24 mouse cellular contexts compared by ENCODE assay signal in genomic region chr9:24394146-24394545, GRCm38 (mm10).
DNase-seq lines count a peak whose midpoint lies in the region; ATAC-seq and TF ChIP-seq lines count a peak whose summit lies in the region.
"Had no signal": no experiment of that assay in that cellular context is flagged by ENCODE, and none has a peak within 500 bp of the region (broad histone marks: within the 10 kb centered on the region; RNA-seq: fewer than 3 reads in every experiment).

No protein-coding gene starts in this region.

- no peak for DNase-seq in forebrain, postnatal 0 days
- peak; percentile 36 to 57 for DNase-seq in heart, postnatal 10 days
- no peak for DNase-seq in heart, adult 9 months (ENCODE audit: low spot score in 2 of 2)
- DNase-seq in midbrain, postnatal 0 days (ENCODE audit: low spot score) = peak; percentile 29
- DNase-seq in fibroblast of lung, adult 2 months (ENCODE audit: low read depth) = peak; percentile 34
- DNase-seq in thymus, postnatal 25 days = no peak
- DNase-seq: adrenal gland, adult 8-10 months; B cell, adult 2 months; cerebellum, adult 8-10 months; kidney, adult 2 months; kidney, postnatal 10 days; lung, embryonic 14.5 days; right cerebral cortex, postnatal 25 days had no signal

- H3K27ac ChIP-seq in forebrain, postnatal 0 days (ENCODE audit: low read depth, low read length) = no peak overlapping the region
- H3K27ac ChIP-seq in forebrain, embryonic 16.5 days (ENCODE audit: low read length) = no peak overlapping the region; the same call in 1 of the 2 replicates
- no peak overlapping the region for H3K27ac ChIP-seq in midbrain, postnatal 0 days (ENCODE audit: low read depth, low read length)
- no peak overlapping the region for H3K27ac ChIP-seq in midbrain, embryonic 15.5 days
- H3K27ac ChIP-seq: forebrain, embryonic 13.5 days; heart, adult 2 months; hindbrain, embryonic 14.5 days; limb, embryonic 13.5 days; liver, embryonic 14.5 days; midbrain, embryonic 12.5 days had no signal

- H3K4me3 ChIP-seq in forebrain, postnatal 0 days (ENCODE audit: low read depth, low read length) = no peak overlapping the region
- no peak overlapping the region for H3K4me3 ChIP-seq in forebrain, embryonic 16.5 days (replicated peaks; ENCODE audit: low read length)
- no peak overlapping the region for H3K4me3 ChIP-seq in midbrain, postnatal 0 days (ENCODE audit: low read depth, low read length)
- no peak overlapping the region for H3K4me3 ChIP-seq in midbrain, embryonic 15.5 days
- H3K4me3 ChIP-seq: forebrain, embryonic 13.5 days; heart, adult 2 months; limb, embryonic 13.5 days; midbrain, embryonic 12.5 days had no signal

- no peak overlapping the region for H3K4me2 ChIP-seq in forebrain, postnatal 0 days (ENCODE audit: low read depth)
- H3K4me2 ChIP-seq in forebrain, embryonic 16.5 days (ENCODE audit: low read length) = no peak overlapping the region
- H3K4me2 ChIP-seq in midbrain, postnatal 0 days (ENCODE audit: low read depth, low read length, poor library complexity, severe bottlenecking) = no peak overlapping the region
- no peak overlapping the region for H3K4me2 ChIP-seq in midbrain, embryonic 15.5 days
- H3K4me2 ChIP-seq: forebrain, embryonic 13.5 days; hindbrain, embryonic 14.5 days; limb, embryonic 13.5 days; lung, embryonic 14.5 days; midbrain, embryonic 12.5 days had no signal

- TF ChIP-seq CTCF in forebrain, postnatal 0 days (IDR thresholded peaks at IDR 0.05; ENCODE audit: low read depth) = no peak
- no peak for TF ChIP-seq CTCF in midbrain, postnatal 0 days (IDR thresholded peaks at IDR 0.05)

- no peaks in the 10 kb centered on the region for H3K4me1 ChIP-seq in forebrain, postnatal 0 days (ENCODE audit: insufficient read depth)
- peaks cover 3% of the 10 kb centered on the region; the same call in 1 of the 2 replicates for H3K4me1 ChIP-seq in forebrain, embryonic 16.5 days (replicated peaks; ENCODE audit: control insufficient read depth, insufficient read depth, low read length)
- no peaks in the 10 kb centered on the region for H3K4me1 ChIP-seq in midbrain, postnatal 0 days (ENCODE audit: insufficient read depth, low read length)
- no peaks in the 10 kb centered on the region for H3K4me1 ChIP-seq in midbrain, embryonic 15.5 days
- H3K4me1 ChIP-seq: forebrain, embryonic 13.5 days; limb, embryonic 13.5 days; midbrain, embryonic 12.5 days had no signal

- intact Hi-C loops in heart, postnatal 10 days (cut with DNase I) = no loop called here

- no peaks in the 10 kb centered on the region for H3K9me3 ChIP-seq in forebrain, postnatal 0 days (ENCODE audit: low read length)
- H3K9me3 ChIP-seq in forebrain, embryonic 16.5 days (ENCODE audit: control insufficient read depth, low read length) = no peaks in the 10 kb centered on the region; the same call in 1 of the 2 replicates
- no peaks in the 10 kb centered on the region for H3K9me3 ChIP-seq in midbrain, postnatal 0 days (ENCODE audit: low read length)
- no peaks in the 10 kb centered on the region for H3K9me3 ChIP-seq in midbrain, embryonic 15.5 days
- H3K9me3 ChIP-seq: midbrain, embryonic 12.5 days had no signal

- H3K9ac ChIP-seq in forebrain, postnatal 0 days = no peak overlapping the region
- H3K9ac ChIP-seq in forebrain, embryonic 16.5 days (replicated peaks; ENCODE audit: low read depth, low read length) = no peak overlapping the region
- H3K9ac ChIP-seq in midbrain, postnatal 0 days (replicated peaks; ENCODE audit: low read length, poor library complexity, severe bottlenecking) = no peak overlapping the region
- H3K9ac ChIP-seq in midbrain, embryonic 15.5 days = no peak overlapping the region
- H3K9ac ChIP-seq: forebrain, embryonic 13.5 days; hindbrain, embryonic 14.5 days; limb, embryonic 13.5 days; liver, embryonic 14.5 days; lung, embryonic 14.5 days; midbrain, embryonic 12.5 days had no signal

- WGBS in forebrain, postnatal 0 days = 52% methylated on average over 3 of the region's 3 CpGs
- WGBS in forebrain, embryonic 16.5 days = 56% methylated on average over 3 of the region's 3 CpGs
- whole genome bisulfite sequencing in midbrain, postnatal 0 days = 58% methylated on average over 3 of the region's 3 CpGs
- 71% methylated on average over 3 of the region's 3 CpGs for WGBS in midbrain, embryonic 15.5 days

- no peaks in the 10 kb centered on the region for H3K36me3 ChIP-seq in forebrain, postnatal 0 days (ENCODE audit: insufficient read depth)
- no peaks in the 10 kb centered on the region for H3K36me3 ChIP-seq in forebrain, embryonic 16.5 days (ENCODE audit: control insufficient read depth, insufficient read depth)
- H3K36me3 ChIP-seq in midbrain, postnatal 0 days (ENCODE audit: insufficient read depth, low read length) = no peaks in the 10 kb centered on the region
- no peaks in the 10 kb centered on the region for H3K36me3 ChIP-seq in midbrain, embryonic 15.5 days (replicated peaks)
- H3K36me3 ChIP-seq: G1E; limb, embryonic 13.5 days; midbrain, embryonic 12.5 days had no signal

- ATAC-seq in forebrain, postnatal 0 days = peak; percentile 34; the same call in 1 of the 2 replicates
- ATAC-seq in forebrain, embryonic 16.5 days = no peak
- ATAC-seq in midbrain, postnatal 0 days (ENCODE audit: low FRiP score) = no peak
- no peak for ATAC-seq in midbrain, embryonic 15.5 days (replicated peaks)
- ATAC-seq: activated CD4-positive, CD25-positive, alpha-beta regulatory T cell, adult 4 months; forebrain, embryonic 13.5 days had no signal

- no peaks in the 10 kb centered on the region for H3K27me3 ChIP-seq in forebrain, postnatal 0 days (ENCODE audit: insufficient read depth, low read length)
- H3K27me3 ChIP-seq in forebrain, embryonic 16.5 days (replicated peaks; ENCODE audit: control insufficient read depth, insufficient read depth, low read length) = no peaks in the 10 kb centered on the region
- no peaks in the 10 kb centered on the region for H3K27me3 ChIP-seq in midbrain, postnatal 0 days (ENCODE audit: insufficient read depth, low read length)
- no peaks in the 10 kb centered on the region for H3K27me3 ChIP-seq in midbrain, embryonic 15.5 days (replicated peaks)
- H3K27me3 ChIP-seq: CH12.LX; forebrain, embryonic 13.5 days; limb, embryonic 13.5 days; midbrain, embryonic 12.5 days had no signal

Comparison
In these comparisons a context has a peak if more than half of its experiments do, and no peak if none do; other contexts are left out.
1. DNase-seq: peak in heart, postnatal 10 days (2 of 2), midbrain, postnatal 0 days (single experiment) and fibroblast of lung, adult 2 months (single experiment); none in forebrain, postnatal 0 days (single experiment), heart, adult 9 months (0 of 2) and thymus, postnatal 25 days (single experiment).